Mouse (Mus musculus): ENCODE results near the gene Nsmce4a.
"Not testable (repeated sequence)": the region's sequence is repeated elsewhere in the genome, so short reads cannot be mapped to it uniquely, and the experiment has no call there.

The Nsmce4a gene

GRCm38 (mm10) chr7:130572821-130573220 lies at the start of gene Nsmce4a:
Gene Nsmce4a (minus strand): TSS chr7:130573118.
- DNase-seq (ENCODE audit: low spot score): no peak

GRCm38 (mm10) chr7:130622359-130622758 lies 49.4 kb upstream of the Nsmce4a start:
- no peak for DNase-seq (ENCODE audit: low spot score)

- DNase-seq (ENCODE audit: low spot score): no peak
Observed at GRCm38 (mm10) chr7:130621953-130622352, 49.0 kb upstream of the Nsmce4a start.

- DNase-seq (ENCODE audit: low spot score): no peak
Observed at GRCm38 (mm10) chr7:130621068-130621467, 48.1 kb upstream of the Nsmce4a start.

GRCm38 (mm10) chr7:130617591-130617990 lies 44.7 kb upstream of the Nsmce4a start:
- no peak for DNase-seq (ENCODE audit: low spot score)

- no peak for DNase-seq (ENCODE audit: low spot score)
Observed at GRCm38 (mm10) chr7:130613973-130614372, 41.1 kb upstream of the Nsmce4a start.

- no peak for DNase-seq (ENCODE audit: low spot score)
Observed at GRCm38 (mm10) chr7:130606958-130607357, 34.0 kb upstream of the Nsmce4a start.

GRCm38 (mm10) chr7:130605111-130605510 lies 32.2 kb upstream of the Nsmce4a start:
- DNase-seq (ENCODE audit: low spot score): no peak

- no peak for DNase-seq (ENCODE audit: low spot score)
Observed at GRCm38 (mm10) chr7:130604390-130604789, 31.5 kb upstream of the Nsmce4a start.

- no peak for DNase-seq (ENCODE audit: low spot score)
Observed at GRCm38 (mm10) chr7:130603556-130603955, 30.6 kb upstream of the Nsmce4a start.

- DNase-seq (ENCODE audit: low spot score): no peak
Observed at GRCm38 (mm10) chr7:130602804-130603203, 29.9 kb upstream of the Nsmce4a start.

GRCm38 (mm10) chr7:130600546-130600945 lies 27.6 kb upstream of the Nsmce4a start:
- no peak for DNase-seq (ENCODE audit: low spot score)

GRCm38 (mm10) chr7:130600074-130600473 lies 27.2 kb upstream of the Nsmce4a start:
- no peak for DNase-seq (ENCODE audit: low spot score)

- DNase-seq (ENCODE audit: low spot score): no peak
Observed at GRCm38 (mm10) chr7:130597546-130597945, 24.6 kb upstream of the Nsmce4a start.

GRCm38 (mm10) chr7:130596079-130596855 lies 23.3 kb upstream of the Nsmce4a start:
- DNase-seq (ENCODE audit: low spot score): not testable (repeated sequence)

GRCm38 (mm10) chr7:130593375-130594239 lies 20.7 kb upstream of the Nsmce4a start:
- DNase-seq (ENCODE audit: low spot score): not testable (repeated sequence)

GRCm38 (mm10) chr7:130592975-130593374 lies 20.1 kb upstream of the Nsmce4a start:
- DNase-seq (ENCODE audit: low spot score): not testable (repeated sequence)

GRCm38 (mm10) chr7:130590845-130591437 lies 18.0 kb upstream of the Nsmce4a start:
- no peak for DNase-seq (ENCODE audit: low spot score)

GRCm38 (mm10) chr7:130590081-130590828 lies 17.3 kb upstream of the Nsmce4a start:
- no peak for DNase-seq (ENCODE audit: low spot score)

GRCm38 (mm10) chr7:130586521-130587072 lies 13.7 kb upstream of the Nsmce4a start:
- DNase-seq (ENCODE audit: low spot score): no peak

- DNase-seq (ENCODE audit: low spot score): no peak
Observed at GRCm38 (mm10) chr7:130578607-130579006, 5.7 kb upstream of the Nsmce4a start.

- DNase-seq (ENCODE audit: low spot score): no peak
Observed at GRCm38 (mm10) chr7:130578066-130578465, 5.1 kb upstream of the Nsmce4a start.
